Mouse (Mus musculus): ENCODE data around the gene Smyd4.

Smyd4 gene

DNA sequence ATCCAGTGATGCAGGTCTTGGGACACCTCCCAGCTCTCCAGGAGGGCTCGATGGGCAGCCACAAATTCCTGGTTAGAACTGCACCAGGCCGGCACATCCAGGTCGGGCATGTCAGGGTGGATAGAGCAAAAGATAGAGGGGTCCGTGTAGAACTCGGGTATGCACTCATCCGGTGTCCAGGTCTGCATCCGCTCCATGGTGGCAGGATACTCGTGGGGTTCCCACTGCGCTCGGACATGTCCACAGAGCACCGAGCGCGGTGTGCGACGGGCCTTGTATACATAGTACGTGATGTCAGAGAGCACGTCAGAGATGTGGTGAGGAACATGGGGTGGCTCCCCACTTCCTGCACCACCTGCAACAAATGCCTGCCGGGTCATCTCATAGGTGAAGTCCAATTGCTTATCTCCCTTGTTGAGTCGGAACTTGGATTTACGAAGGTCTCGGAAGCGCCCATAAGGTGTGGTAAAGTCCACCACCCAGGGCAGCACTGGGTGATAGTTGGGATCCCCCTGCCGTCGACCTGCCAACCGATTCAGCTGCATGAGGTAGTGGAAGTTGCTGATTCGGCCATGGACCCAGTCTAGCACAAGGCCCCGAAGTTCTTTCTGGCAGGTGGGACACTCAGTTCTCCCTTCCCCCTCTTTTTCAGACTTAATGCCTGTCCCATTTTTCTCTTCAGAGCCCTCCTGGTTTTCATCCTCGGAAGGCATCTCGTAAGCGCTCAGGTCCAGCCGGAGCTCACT lies 104.8 kb downstream of the Smyd4 start:
- DNase-seq (ENCODE audit: low read depth, low spot score): no peak

DNA sequence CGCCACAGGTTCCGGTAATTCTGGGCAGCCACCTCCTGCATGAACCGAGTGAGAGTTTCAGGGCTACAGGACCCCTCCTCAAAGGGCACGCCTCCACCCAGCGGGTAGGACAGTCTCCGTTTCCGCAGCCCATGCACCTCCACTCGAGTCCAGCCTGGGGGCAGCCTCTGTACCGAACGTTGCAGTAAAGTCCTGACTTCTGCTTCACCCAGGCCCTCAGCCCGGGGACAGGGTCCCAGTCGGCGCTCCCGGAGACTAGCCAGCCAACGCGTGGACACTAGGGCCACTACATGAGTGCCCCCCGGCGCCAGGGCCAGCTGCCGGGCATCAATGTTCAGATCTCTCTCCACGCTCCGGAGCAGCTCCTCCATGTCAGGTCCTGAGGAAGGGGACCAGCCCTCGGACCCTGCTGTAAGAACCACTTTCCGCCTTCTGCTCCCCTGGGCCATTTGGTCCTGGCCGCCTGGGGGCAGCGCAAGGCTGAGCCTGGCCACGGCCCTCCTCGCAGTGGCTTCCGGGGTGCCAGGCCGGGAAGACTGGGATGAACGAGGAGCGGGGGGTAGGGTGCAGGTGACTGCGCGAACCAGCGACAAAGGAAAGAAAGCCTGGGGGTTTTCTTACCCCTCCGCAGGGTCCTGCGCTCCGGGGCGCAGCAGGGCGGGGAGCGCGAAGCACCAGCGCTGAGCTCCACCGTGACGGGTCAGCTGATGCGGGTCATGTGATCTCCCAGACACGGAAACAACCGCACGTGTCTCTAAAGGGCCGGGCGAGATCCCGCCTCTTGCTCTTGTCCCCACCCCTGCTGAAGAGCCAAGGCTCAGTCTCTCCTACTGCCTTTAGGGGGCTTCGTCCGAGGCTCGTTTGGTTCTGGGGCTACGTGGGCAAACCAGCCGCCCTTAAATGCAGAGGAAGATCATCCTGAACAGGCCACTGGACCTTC lies 106.0 kb downstream of the Smyd4 start, which contains the start of gene Wdr81:
Gene Wdr81, minus strand, starts transcription at position 727 of the 940 bp plus-strand sequence.
- DNase-seq (ENCODE audit: low read depth, low spot score): peak; percentile 95

Data from ES-CJ7 (cell line).